Mouse (Mus musculus): ENCODE data around the gene Socs7.

Socs7 gene

DNA sequence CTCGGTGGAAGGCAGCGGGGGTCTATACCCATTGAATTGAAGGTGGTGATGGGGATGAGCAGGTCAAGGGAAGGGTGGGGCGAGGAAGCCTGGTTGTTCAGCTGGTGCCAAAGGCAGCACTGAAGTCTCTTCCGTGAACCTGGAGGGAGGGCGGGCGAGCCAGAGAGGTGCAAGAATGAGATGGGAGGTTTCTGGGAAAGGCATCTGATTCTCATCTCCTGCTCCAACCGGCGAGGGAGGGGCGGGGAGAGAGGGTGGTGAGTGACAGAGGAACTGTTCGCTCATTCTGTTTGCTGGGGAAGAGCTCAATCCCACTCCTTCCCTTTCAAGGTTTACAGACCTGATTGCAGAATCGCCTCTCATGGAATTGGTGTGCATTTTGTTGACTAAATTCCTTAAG, 31.3 kb downstream of the Socs7 start:
- no peak for DNase-seq

DNA sequence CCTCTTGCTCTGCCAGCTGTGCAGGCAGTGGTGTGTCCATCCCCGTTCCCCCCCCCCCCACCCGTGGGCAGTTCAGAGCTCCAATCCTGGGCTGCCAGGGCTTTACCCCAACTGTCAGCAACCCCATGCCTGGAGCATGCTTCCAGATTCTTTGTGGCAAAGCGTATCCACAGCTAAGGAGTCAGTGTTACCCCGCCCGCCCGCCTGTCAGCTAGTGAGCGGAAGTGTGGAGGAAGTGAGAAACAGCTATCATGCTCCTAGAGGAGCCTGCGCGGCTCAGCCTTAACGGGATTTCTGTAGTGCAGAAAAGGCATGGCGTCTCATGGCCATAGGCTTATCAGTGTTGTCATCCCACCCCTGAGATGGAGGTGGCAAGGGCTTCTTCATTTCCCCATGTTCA, 31.8 kb downstream of the Socs7 start:
- no peak for DNase-seq

DNA sequence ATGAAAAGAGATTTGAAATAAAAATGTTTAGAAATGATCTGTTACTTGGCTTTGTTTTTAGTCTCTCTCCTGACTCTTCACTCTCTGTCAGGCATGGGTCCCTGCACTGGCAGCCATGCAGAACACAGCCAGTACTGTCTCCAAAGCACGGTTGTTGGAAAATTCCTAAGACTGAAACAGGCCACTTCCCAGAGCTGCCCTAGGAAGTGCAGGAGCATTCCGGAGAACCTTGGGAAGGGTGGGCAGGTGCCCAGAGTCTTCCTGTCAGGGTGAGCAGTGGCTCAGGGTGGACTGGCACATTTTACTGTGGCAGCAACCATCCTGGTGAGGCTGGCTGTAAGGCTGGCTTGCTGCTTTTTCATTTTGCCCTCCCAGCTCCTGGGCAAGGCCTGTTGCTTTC, 36.2 kb downstream of the Socs7 start:
- no peak for DNase-seq

DNA sequence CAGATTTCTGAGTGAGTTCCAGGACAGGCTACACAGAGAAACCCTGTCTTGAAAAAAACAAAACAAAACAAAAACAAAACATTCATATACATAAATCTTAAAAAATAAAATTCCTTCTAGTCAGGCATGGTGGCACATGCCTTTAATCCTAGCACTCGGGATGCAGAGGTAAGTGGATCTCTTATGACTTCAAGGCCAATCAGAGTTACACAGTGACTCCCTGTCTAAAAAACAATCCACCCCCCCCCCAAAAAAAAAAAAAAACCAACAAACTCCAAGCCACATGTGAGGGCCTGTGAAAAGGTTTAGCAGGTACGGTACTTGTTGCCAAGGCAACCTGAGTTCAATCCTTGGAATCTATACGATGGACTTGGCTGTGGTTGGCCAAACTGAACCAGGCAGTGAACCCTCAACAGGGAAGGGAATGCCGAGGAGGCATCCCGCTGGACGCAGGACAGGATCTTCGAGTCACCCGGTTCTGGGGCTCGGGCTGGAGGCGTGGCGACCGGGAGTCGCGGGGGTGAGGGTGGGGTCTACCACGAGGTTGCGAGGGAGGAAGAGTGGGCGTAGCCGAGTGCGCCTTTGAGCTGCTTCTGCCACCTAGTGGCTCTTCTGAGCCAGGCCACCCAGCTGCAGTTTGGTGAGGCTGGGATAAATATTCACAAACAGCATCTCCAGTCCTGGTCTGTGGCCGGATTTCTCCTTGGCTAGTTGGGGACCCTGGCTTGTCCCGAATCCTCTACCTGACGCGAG, 37.8 kb downstream of the Socs7 start:
- DNase-seq: peak; percentile 93

DNA sequence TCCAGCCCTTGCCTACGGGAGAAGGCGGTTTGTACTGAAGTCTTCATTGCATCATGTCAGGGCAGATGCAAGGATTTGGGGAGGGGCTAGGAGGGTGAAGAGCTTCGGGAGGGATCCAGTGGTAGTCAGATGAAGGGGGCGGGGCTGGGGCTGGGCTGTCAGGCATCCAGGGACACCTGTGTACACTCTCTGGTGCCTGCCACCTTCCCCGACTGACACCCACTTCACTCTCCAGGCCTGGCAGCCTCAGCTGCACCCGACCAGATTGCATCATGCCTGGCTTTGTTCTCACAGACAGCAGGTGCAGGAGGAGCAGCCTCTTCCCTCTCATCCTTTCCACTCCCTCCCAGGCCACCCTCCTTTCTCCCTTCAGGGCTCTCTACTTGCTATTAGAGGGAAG, 38.7 kb downstream of the Socs7 start:
- DNase-seq: no peak

DNA sequence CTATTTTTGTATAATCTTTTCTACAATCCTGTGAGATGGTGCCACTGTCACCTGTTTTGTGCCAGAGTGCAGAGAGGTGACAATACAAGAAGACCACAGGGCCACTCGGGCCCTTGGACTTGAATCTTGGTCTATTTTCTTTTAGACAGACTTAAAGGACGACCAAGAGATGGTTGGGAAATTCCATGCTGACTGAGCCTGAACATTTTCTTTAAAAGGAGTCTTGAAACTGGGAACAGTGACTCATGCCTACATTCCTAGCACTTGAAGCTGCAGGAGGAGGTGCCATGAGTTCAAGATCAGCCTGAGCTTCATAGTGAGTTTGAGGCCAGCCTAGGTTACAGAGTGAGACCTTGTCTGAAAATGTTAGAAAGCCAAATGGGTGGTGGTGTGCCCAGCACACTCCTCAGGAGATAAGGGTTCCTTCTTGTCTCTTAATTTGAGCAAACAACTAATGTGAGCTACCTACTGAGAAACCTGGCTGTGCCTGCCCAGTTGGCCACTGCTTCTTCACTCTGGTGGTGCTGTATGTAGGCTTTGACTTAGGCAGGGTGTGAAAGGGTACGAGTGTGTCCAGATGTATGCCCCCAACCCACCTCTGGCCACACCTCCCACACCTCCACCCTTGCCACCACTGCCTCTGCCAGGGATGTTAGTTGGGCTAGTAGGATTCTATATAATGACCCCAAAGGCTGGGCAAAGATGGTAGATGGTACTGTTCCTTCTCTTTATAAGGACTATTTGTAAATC, 39.5 kb downstream of the Socs7 start:
- DNase-seq: no peak

DNA sequence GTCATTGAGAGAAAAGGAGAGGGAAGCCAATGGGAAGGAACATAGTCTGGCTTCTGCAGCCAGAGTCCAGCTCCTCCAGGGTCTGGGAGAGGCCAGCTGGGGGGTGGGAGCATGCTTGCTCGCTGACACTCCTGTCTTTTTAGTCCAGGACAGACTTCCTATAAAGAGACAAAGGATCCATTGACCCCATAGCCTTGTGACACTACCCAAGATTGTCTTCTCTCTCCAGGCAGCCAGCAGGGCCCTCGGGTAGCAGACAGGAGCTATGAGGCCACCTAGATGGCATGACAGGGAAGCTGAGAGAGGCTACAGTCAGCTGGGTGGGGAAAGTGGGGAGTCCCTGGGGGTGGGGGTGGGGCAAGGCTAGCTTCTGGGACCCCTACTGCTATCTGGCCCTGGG, 40.4 kb downstream of the Socs7 start:
- no peak for DNase-seq

DNA sequence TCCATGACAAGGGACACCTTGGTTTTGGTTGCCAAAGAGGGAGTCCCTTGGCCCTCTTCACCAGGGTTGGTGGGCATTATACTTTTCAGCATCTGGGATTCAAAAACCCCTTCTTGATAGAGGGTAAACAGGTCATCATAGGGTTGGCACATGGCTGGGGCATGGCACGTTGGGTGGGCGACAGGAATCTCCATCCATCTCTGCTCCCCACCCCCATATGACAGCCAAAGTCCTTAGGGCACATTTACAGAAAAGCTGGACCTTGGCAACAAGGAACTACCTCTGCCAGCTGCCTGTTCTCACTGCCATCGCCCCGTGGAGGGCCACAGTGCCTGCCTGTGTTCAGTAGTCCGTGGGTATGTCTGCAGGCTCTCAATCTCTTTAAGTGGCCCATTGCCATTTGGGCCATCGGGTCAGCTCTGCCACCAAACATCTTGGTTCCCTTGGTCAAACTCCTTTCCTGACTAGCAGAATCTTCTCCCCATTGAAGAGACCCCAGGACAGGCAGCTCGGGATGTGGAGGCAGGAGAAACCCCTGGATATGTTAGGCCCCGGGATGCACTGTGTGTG, 41.3 kb downstream of the Socs7 start:
- no peak for DNase-seq

DNA sequence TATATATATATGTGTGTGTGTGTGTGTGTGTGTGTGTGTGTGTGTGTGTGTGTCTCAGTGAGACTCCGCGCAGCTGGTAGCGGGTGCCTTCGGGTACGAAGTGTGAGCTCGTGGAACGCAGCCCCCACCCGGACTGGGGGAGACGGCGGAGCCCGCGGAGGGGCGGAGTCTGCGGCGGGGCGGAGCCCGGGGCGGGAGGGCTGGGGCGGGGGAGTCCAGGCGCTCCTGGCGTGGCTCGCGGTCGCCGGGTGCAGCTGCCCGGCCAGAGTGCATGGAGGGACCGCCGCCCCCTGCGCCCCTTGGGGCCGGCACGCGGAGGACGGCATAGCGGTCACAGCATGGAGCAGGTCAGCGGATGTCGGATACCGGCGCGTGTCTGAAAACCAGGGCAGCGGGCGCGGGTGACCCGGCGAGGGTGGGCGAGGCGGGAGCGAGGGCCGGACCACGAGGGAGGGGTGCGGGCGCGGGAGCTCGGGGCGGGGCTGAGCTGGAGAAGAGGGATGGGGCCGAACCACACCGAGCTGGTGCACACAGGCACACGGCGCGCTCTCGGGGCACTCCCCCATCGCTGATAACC, 41.9 kb downstream of the Socs7 start:
- peak; percentile 68 for DNase-seq

DNA sequence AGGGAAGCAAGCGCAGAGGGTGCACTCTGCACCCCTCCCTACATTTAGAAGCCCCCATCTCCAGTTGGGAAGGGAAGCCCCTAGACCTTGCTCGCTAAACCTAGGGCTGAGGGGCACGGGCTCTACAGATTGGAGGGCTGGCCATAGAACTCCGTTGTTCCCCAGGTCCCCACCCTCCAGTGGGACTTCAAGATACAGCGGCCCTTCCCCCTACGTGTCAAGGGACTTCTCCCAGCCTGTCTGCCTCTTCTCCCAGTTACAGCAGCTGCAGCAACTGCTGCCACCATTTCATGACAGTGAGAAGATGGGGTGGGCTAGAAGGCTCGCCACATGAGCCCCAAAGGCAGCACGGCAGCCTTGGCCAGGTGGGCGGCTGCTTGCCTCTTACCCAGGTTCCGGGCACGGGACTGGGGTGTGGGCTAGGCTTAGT, 42.4 kb downstream of the Socs7 start:
- peak; percentile 59 for DNase-seq

DNA sequence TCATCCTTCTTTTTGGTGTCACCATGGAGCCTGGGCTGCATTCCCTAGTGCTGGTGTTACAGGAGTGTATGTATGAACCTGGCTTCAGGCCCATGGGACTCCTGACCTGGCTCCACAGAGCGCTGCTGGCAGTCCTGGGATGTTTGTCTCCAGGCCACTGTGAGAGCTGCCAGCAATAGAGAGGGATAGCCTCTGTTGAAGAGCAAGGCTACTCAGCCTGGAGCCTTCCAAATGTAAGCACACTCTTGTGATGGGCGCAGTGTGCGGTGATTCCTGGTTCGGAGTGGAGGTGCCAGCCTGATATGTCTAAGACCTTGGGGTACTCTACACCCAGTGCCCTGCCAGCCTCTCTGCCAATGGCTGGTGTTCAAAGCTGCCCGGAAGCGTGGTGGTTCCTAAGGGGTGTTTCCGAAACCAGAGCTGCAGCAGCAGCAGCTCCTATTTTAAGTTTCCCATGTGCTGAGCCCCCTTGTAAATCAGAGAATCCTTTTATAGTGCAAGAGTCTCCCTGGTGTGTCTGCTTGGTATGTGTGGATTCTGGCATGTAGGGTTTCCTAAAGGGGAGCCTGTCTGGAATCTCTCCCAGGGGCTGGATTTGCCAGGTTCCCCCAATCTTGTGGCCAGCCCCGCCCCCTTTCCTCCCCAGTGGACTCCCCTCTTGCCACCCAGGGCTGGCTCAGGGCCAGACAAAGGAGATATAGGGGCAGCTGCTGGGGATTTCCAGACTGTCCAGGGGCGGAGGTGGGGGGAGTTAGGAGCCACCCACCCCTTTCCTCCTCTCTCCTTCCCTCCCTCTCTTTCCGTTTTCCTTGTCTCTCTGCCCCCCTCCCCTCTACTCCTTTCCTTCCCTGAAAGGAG, 44.0 kb downstream of the Socs7 start:
- no peak for DNase-seq

DNA sequence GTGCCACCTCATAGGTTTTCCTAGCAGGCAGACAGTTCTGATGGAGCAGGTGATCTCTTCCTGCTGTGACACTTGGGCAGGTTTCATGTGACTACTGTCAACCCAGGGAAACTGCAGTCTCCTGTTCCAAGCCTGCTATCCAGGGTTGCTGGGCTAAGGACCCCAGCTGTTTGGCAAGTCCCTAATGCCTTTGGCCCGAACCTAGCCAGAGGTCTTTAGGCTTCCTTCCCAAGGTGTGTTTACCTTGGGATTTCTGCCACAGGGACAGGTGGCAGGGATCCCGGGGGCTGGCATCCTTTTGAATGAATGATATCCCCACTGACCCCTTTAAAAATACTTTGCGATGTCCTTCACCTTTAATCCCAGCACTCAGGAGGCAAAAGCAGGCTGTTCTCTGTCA, 45.1 kb downstream of the Socs7 start:
- DNase-seq: no peak

DNA sequence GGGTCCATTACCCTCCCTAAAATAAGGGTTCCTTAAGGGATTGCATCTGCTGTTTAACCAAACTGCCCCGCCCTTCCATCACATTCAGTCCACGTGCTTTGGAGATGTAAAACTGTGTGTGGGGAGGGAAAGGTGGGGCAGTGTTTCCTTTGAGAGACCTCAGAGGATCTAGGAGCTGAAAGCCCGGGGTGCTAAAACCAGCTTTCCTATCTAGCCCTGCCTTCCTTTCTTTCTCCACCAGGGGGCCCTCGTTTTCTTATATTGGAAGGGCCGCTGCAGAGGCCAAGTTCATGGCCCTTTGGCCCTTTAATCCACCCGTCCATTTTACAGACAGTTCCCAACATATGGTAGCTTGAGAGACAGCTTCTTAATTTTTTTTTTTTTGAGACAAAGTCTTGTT, 45.8 kb downstream of the Socs7 start:
- peak; percentile 91 for DNase-seq

DNA sequence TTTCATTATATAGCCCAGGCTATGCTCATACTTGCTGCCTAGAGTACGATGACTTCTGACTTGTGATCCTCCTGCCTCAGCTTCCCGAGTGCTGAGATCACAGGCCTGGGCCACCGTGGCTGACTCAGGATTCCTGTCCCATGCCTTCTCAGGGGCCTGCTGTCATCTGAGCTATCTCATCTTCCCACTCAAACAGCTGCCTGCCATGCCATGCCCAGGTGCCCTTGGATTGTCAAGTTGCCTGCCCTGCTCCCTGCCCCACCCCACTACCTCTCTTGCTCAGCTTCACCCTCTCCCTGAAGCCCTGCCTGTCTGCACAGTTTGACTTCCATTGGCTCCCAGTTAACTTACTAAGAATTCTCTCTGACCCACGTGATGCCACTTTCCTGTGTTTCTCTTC, 48.6 kb downstream of the Socs7 start:
- no peak for DNase-seq

DNA sequence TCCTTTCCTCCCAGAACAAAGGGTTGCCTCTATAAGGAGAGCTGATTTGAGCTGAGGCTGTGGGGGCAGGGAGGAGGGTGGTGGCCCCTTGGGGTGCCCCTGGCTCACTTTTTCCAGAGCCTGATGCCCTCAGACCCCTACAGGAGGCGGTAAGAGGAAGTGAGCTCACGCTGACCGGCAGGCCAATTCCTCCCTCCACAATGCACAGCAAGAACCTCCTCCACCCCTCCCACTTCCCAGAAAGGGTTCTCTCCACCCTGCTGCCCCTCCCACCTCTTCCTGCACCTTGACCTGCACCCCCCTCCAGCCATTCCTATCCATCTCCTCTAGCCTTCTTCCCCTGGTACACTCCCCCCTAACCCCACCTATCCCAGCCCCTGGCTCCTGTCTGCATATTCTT, 49.8 kb downstream of the Socs7 start:
- peak; percentile 74 for DNase-seq

DNA sequence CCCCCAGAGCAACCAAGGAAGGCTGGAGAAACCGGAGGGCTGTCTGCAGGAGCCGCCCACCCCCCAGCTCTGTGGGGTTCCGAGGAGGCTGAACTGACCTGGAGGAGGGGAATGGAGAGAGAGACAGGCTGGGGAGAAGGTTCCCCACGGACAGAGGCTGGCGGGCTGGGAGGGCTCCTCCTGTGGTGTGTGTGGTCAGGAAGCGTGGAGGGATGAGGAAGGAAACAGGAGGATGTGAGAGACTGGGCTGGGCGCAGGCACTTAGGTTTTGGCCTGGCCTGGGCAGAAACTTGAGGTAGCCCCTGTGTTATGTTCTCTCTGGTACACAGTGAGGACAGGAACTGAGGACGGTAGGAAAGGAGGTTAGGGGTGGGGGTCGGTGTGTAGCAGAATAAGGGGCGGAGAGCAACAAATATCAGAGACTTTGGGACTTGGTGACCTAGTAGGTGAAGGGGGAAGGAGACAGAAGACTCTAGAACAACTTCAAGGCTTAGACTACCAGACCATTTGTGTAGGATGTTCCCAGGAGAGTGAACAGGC, 50.5 kb downstream of the Socs7 start:
- DNase-seq: no peak

DNA sequence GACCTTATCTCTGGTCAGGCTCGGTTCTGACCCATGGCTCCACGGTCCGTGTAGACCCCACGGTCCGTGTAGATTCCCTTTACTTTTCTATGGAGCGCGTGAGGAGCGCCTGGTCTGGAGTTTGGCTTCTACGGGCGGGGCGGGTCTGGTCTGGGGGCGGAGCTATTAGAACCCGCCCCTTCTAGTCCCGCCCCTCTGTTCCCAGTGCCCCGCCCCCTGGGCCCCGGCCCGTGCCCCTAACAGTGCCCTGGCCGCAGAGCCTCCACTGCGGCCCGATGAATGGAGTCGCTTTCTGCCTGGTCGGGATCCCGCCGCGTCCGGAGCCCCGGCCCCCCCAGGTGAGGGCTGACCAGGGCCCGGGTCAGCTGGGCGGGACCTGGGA, 53.0 kb downstream of the Socs7 start, which contains the start of gene Arhgap23:
Gene Arhgap23 (plus strand): TSS at position 204 of the 382 bp plus-strand sequence.
- DNase-seq: peak; percentile 73

DNA sequence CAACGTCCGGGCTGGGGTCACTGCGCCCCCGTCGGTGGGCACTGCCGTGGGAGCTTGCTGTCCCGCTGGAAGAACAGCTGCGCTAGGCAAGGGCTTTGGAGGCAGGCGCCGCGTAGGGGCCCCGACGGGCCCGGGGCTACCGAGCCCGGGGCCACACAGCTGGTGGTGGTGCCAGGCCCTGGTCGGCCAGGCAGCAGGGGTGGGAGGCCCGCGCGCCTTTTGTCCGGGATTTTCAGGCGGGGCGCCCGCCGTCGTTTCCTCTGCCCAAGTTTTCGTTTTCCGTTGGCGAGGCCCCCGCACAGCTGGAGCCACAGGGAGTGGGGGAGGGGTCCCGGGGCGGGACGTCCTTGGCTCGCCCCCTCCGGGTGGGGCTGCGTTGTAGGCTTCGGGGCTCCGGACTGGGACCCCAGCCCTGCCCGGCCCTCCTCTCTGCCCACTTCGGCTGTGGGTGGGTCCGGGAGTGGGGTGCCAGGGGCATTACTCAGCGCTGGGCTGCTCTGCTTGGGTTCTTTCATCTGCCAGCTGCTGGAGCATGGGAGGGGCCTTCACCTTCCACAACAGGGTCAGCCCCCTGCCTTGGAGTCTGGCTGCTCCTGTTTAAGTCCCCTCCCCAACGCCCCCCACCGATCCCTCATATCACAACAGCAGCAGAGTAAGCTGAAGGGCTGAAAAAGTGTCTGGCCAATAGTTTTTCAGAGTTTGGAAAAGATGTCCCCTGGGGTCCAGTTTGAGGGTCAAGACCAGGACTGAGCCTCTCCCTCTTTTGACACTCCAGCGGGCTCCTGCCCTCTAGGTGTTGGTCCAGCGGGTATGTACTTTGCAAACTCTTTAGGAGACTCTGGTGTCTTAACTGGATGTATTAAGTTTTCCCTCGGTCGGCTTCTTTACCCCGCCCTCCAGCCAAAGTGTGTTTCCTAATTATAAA, 53.6 kb downstream of the Socs7 start:
- DNase-seq: peak; percentile 78

DNA sequence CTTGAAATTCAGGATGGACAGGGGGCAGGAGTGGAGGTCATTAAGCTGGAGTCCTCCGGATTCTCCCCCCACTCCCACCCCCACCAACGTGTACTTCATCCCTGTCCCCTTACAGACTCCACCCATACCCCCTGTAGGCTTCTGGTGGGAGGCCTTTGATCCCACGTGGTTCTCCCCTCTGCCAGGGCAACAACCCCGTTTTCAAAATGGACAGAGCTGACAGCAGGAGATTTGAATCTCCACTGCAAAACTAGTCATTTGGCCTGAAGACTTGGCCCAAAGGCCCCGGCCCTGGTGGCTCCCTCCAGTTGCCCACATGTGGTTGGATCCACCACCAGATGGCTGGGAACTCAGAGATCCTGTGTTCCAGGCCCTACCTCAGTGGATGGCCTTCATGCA, 54.3 kb downstream of the Socs7 start:
- DNase-seq: no peak

DNA sequence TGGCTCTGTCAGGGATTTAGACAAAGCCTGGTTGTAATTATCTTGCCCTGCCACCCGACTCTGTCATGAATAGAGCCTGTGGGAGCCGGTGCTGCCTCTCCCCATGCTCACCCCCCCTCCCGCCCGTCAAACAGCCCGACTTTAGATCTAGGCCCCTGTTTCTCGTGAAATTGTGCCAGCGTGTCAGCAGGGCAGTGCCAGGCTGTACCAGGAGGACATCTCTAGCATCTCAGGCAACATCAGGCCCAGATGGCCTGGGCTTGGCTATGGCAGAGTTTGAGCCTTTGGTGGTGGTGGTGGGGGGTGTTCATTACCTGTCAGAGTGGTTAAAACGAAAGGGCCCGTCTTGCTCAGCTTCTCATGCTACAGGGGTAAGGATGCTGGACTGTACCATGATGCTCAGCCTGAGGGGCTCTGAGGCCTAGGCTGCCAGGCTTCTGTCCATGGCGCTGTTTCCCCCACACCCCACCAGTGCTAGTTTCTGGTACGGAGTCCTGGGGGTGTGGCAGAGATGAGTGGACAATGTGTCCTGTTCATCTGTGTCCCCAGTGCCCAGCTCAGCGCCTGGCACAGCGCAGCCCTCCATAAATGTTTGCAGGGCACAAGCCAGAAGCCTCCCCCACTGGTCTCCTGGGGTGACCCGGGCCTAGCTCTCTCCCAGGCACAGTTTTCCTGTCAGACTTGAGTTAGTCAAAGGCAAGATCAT, 56.6 kb downstream of the Socs7 start:
- no peak for DNase-seq

DNA sequence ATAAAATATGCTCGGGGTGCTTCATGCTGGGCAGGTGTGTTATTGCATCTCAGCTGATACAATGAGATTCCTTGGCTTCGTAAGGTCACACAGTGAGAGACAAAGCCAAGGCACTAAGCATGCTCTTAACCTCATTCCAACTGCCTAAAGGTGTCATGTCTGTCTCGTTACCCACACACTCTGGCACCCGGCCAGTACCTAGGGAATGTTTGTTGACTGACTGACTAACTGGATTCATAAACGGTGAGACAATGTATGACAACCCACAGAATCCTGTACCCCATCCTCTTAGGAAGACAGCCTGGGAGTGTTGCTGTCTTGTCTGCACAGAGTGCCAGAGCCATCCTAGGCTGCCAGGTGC, 57.2 kb downstream of the Socs7 start:
- no peak for DNase-seq
